Mouse (Mus musculus) embryo, embryonic 10.5 days (tissue): ENCODE measurements at regions not wholly inside any gene's neighbourhood (a gene's known extent, or its start where the extent isn't known, plus 50 kb on each side); places are given as distances from the start of the nearest gene placed in this dataset.
A peak's percentile ranks its signal among the peaks of the same experiment; 100 is the strongest.

Source experiments
- DNase-seq: peaks from one replicate; pipeline ENCODE4 v3.0.0-alpha.2; 2015; ENCODE audit warnings: low spot score

GRCm38 (mm10) chr13:37569486-37569885, 208.7 kb upstream of the Rreb1 start:
- no peak for DNase-seq

- no peak for DNase-seq
Observed at GRCm38 (mm10) chr13:37572983-37573382, 205.2 kb upstream of the Rreb1 start.

- no peak for DNase-seq
Observed at GRCm38 (mm10) chr13:37579231-37579630, 199.0 kb upstream of the Rreb1 start.

GRCm38 (mm10) chr13:37579775-37580174, 198.4 kb upstream of the Rreb1 start:
- peak; percentile 21 for DNase-seq

GRCm38 (mm10) chr13:37580806-37581205, 197.4 kb upstream of the Rreb1 start:
- DNase-seq: no peak

GRCm38 (mm10) chr13:37581374-37581773, 196.8 kb upstream of the Rreb1 start:
- DNase-seq: no peak

GRCm38 (mm10) chr13:37585476-37585875, 192.7 kb upstream of the Rreb1 start:
- DNase-seq: no peak

GRCm38 (mm10) chr13:37586511-37586910, 191.7 kb upstream of the Rreb1 start:
- DNase-seq: no peak

- no peak for DNase-seq
Observed at GRCm38 (mm10) chr13:37587911-37588310, 190.3 kb upstream of the Rreb1 start.

- DNase-seq: no peak
Observed at GRCm38 (mm10) chr13:37588528-37589176, 189.5 kb upstream of the Rreb1 start.

GRCm38 (mm10) chr13:37592149-37592548, 186.1 kb upstream of the Rreb1 start:
- no peak for DNase-seq

- peak; percentile 7 for DNase-seq
Observed at GRCm38 (mm10) chr13:37595196-37595595, 183.0 kb upstream of the Rreb1 start.

- DNase-seq: no peak
Observed at GRCm38 (mm10) chr13:37597575-37597974, 180.6 kb upstream of the Rreb1 start.

- no peak for DNase-seq
Observed at GRCm38 (mm10) chr13:37598165-37598775, 179.9 kb upstream of the Rreb1 start.

GRCm38 (mm10) chr13:37599679-37600078, 178.5 kb upstream of the Rreb1 start:
- DNase-seq: no peak

GRCm38 (mm10) chr13:37600172-37600571, 178.0 kb upstream of the Rreb1 start:
- no peak for DNase-seq

- DNase-seq: no peak
Observed at GRCm38 (mm10) chr13:37601068-37601467, 177.1 kb upstream of the Rreb1 start.

GRCm38 (mm10) chr13:37602256-37602655, 175.9 kb upstream of the Rreb1 start:
- DNase-seq: no peak

GRCm38 (mm10) chr13:37603226-37603994, 174.8 kb upstream of the Rreb1 start:
- no peak for DNase-seq

- DNase-seq: no peak
Observed at GRCm38 (mm10) chr13:37606250-37606649, 171.9 kb upstream of the Rreb1 start.

GRCm38 (mm10) chr13:37609085-37609484, 169.1 kb upstream of the Rreb1 start:
- no peak for DNase-seq

- no peak for DNase-seq
Observed at GRCm38 (mm10) chr13:37611387-37611786, 166.8 kb upstream of the Rreb1 start.

GRCm38 (mm10) chr13:37617015-37617414, 161.2 kb upstream of the Rreb1 start:
- DNase-seq: no peak
